Mouse (Mus musculus) bone marrow macrophage, adult 2 months (primary cell): ENCODE data around the gene Zdhhc24. TPM values are rescaled to one million over a fixed set of nuclear protein-coding genes. Genes with fewer than 3 reads are reported as not detected.

ENCODE experiments used
- H3K27ac ChIP-seq: 2 replicates; pipeline ENCODE4 v1.5.1; 2012; ENCODE audit warnings: low read depth, low read length; ENCODE audit not compliant: insufficient read depth
- H3K4me1 ChIP-seq: 2 replicates; pipeline ENCODE4 v1.6.1; 2012; ENCODE audit warnings: low read length; ENCODE audit not compliant: control insufficient read depth, insufficient read depth
- H3K4me3 ChIP-seq: 2 replicates; pipeline ENCODE4 v1.5.1; 2012; ENCODE audit warnings: mild to moderate bottlenecking, low read length, moderate library complexity; ENCODE audit not compliant: insufficient read depth
- CTCF ChIP-seq: IDR thresholded peaks from 2 replicates; pipeline ENCODE4 v1.5.1; 2012; ENCODE audit warnings: low read depth, mild to moderate bottlenecking, low read length, moderate library complexity
- POLR2A ChIP-seq: IDR thresholded peaks from 2 replicates; pipeline ENCODE4 v1.6.1; 2012; ENCODE audit warnings: mild to moderate bottlenecking, low read depth, low read length, borderline replicate concordance
- polyA plus RNA-seq: library from polyadenylated mRNA; stranded (reverse); fragments of >200 nt; gene quantifications from 2 replicates; pipeline ENCODE4 v1.2.4, GENCODE M21; 2012; ENCODE audit not compliant: missing spikeins, insufficient read depth, insufficient read length

The Zdhhc24 gene
- polyA plus RNA-seq, 1 experiment: 12.0 TPM

- Histone ChIP-seq H3K4me1 (peaks cover 11% of the 10 kb centered on the region), H3K27ac (no peak overlapping the region), H3K4me3 (no peak overlapping the region)
- TF ChIP-seq POLR2A (no peak), CTCF (no peak)
Observed at GRCm38 (mm10) chr19:4876241-4876640, 2.2 kb upstream of the Zdhhc24 start.

- TF ChIP-seq POLR2A (no peak), CTCF (no peak)
- Histone ChIP-seq H3K4me3 (no peak overlapping the region), H3K27ac (no peak overlapping the region), H3K4me1 (peaks cover 11% of the 10 kb centered on the region)
Observed at GRCm38 (mm10) chr19:4876755-4877154, 1.7 kb upstream of the Zdhhc24 start.

GRCm38 (mm10) chr19:4877785-4878184 lies 683 bp upstream of the Zdhhc24 start, which contains the start of gene Actn3:
TSS of gene Actn3 (minus strand) at chr19:4877909.
- TF ChIP-seq POLR2A (no peak), CTCF (no peak)
- Histone ChIP-seq H3K4me3 (peak within 1 kb of the TSS; percentile 89), H3K4me1 (peaks cover 11% of the 10 kb centered on the region), H3K27ac (no peak within 1 kb of the TSS)

- TF ChIP-seq POLR2A (no peak), CTCF (no peak)
- Histone ChIP-seq H3K27ac (no peak overlapping the region), H3K4me1 (peaks cover 11% of the 10 kb centered on the region), H3K4me3 (peak overlapping the region; percentile 89)
Observed at GRCm38 (mm10) chr19:4879324-4879703, 846 bp downstream of the Zdhhc24 start.

GRCm38 (mm10) chr19:4883961-4884360 lies 5.5 kb downstream of the Zdhhc24 start:
- H3K4me1 ChIP-seq: peaks cover 7% of the 10 kb centered on the region
- H3K4me3 ChIP-seq: no peak overlapping the region
- no peak overlapping the region for H3K27ac ChIP-seq
- TF ChIP-seq CTCF: no peak
- TF ChIP-seq POLR2A: no peak

- Histone ChIP-seq H3K27ac (no peak overlapping the region), H3K4me3 (no peak overlapping the region), H3K4me1 (no peaks in the 10 kb centered on the region)
- no peak for TF ChIP-seq POLR2A
- no peak for TF ChIP-seq CTCF
Observed at GRCm38 (mm10) chr19:4889791-4890190, 11.3 kb downstream of the Zdhhc24 start.

GRCm38 (mm10) chr19:4891798-4892197 lies 13.3 kb downstream of the Zdhhc24 start:
- Histone ChIP-seq H3K4me3 (no peak overlapping the region), H3K27ac (no peak overlapping the region), H3K4me1 (no peaks in the 10 kb centered on the region)
- TF ChIP-seq POLR2A (no peak), CTCF (no peak)

- Histone ChIP-seq H3K27ac (no peak overlapping the region), H3K4me3 (no peak overlapping the region), H3K4me1 (no peaks in the 10 kb centered on the region)
- TF ChIP-seq CTCF (no peak), POLR2A (no peak)
Observed at GRCm38 (mm10) chr19:4896780-4897520, 18.5 kb downstream of the Zdhhc24 start.

- Histone ChIP-seq H3K27ac (no peak overlapping the region), H3K4me3 (no peak overlapping the region), H3K4me1 (no peaks in the 10 kb centered on the region)
- TF ChIP-seq CTCF: no peak
- no peak for TF ChIP-seq POLR2A
Observed at GRCm38 (mm10) chr19:4898972-4899371, 20.5 kb downstream of the Zdhhc24 start.

- no peak overlapping the region for H3K4me3 ChIP-seq
- no peak for TF ChIP-seq POLR2A
- no peak for TF ChIP-seq CTCF
Observed at GRCm38 (mm10) chr19:4899888-4900287, 21.4 kb downstream of the Zdhhc24 start.

More at GRCm38 (mm10) chr19:4899888-4900287, 21.4 kb downstream of the Zdhhc24 start:
- H3K4me1 ChIP-seq: no peaks in the 10 kb centered on the region
- H3K27ac ChIP-seq: no peak overlapping the region
